Mouse (Mus musculus) CD4-positive helper T cell, adult 2 months (primary cell): Measurements from ENCODE around the gene Mrpl3.
A peak's percentile ranks its signal among the peaks of the same experiment; 100 is the strongest.
"Not testable (repeated sequence)": the region's sequence is repeated elsewhere in the genome, so short reads cannot be mapped to it uniquely, and the experiment has no call there.

Source experiments
- DNase-seq: peaks from one replicate; pipeline ENCODE4 v3.0.0-alpha.2; 2012; ENCODE audit warnings: low read depth, missing footprints, low spot score

Mrpl3 gene

DNA sequence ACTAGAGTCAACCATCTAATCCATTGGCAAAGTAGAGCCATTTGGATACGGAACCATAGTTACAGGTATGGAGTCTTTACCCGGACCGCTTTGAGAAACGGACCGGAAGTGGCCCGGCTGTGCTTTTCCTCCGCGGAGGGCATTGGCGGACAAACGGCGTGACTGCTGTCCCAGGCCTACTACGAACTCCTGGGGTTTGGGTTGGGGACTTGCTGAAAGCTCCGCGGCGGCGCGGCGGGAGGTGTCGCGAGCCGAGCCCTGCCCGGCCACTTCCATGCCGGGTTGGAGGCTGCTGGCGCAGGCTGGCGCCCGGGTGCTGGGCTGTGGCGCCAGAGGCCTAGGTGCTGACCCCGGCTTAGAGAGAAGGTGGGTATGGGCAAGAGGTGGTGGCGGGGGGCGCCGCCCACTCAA is at the start of gene Mrpl3:
TSS of gene Mrpl3 (plus strand) at position 93 of the 411 bp plus-strand sequence.
- DNase-seq = peak; percentile 86

DNA sequence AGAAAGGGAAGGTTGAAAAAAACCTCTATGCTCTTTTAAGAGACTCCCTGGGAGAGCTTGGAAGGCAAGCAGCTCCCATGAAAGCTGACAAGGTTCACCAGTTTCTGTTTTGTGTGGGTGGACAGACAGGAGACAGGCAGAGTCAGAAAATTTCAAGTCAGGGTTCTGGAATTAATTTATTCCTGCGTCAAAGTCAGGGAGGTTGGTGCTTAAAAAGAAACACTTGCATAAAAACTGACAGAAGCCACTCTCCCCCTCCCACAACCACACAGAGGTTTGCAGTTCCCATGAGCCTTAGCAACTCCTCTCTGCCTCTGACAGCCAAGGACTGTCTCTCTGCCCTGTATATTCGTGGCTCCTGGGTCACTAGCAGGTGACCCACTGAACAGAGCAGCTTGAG is 42.3 kb upstream of the Mrpl3 start:
- no peak for DNase-seq

DNA sequence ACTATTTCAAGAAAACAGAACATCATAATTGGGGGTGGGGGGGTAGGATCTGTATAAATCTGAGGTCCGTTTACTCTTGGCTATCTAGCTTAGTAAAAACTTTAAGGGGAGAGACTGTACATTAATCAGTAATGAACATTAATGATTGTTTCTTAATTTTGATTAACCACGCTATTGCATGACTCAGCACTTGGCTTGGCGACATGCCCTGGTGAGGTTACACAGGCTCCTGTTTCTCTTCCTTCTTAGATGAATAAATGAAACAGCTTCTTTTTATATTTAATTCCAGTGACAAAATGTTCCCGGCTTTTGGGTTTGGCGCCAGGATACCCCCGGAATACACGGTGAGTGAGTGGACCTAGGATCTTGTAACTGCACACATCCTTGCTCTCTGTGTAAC is 34.9 kb upstream of the Mrpl3 start:
- no peak for DNase-seq

DNA sequence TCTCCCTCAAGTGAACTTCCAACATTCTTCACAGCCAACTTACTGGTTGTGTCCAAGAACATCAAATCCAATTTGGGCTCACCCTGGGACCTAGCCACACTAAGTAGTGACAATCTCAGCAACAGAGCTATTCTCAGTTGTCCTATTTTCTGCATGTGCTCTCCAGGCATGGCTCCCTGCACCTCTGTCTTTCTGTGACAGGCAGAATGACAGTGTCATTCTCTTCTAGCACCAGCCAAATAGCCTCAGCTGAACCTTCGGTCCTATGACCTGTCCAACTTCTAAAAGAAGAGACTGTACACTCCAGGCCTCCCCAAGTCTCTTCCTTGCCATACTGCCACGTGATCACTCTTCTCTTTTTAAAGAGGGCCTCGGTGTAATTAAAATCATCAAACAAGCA is 24.7 kb upstream of the Mrpl3 start:
- DNase-seq = no peak

DNA sequence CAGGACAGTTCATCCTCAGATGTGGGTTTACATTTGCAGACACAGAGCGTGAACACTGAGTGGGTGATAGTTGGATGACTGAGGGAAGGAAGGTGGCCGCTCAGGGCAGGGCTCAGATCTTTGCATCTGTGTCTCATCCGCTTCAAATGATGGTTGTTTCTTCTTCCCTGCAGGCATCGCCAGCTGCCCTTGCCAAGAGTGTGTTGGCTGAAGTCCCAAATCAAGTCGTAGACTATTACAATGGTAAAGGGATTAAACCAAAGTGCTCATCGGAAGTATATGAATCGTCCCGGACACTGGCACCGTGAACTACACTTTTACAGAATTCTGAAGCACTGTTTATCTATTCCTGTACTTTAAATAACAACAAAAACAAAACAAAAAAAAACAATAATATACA is 20.5 kb upstream of the Mrpl3 start:
- no peak for DNase-seq

DNA sequence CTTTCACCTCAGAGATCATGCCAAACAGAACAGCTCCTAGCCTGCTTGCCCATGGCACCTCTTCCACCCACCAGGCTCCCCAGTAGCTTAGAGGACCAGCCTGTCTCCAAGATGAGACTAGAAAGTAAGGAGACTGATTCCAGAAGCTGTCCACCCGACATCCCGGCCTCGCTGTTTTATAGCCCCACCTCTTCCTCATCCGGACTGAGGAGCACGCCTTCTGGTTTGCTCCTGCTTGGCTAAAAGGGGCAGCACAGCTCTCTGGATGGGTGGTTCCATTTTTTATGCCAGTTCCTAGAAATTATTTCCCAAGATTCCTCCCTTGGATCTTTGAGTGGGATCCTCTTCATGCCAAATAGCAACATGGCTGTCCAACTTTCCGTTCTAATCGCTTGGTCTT is 19.4 kb upstream of the Mrpl3 start:
- DNase-seq = no peak

DNA sequence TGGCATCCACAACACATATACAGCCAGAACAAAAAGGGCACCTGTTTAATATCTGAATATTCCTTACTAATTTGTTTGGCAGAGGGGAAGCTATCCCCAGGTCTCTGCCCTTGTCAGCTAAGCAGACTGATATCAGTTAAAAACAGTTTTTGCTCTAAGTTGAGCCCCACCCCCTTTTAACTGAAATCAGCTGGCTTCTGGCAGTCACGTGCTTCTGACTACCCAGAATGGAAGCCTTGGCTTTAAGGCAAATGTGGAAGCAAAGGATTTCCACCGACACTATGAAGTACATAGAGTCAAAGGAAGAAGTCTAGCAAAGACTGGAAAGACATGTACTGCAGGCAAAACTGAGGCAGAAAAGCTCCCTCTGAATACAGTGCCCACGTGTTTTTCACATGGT is 15.2 kb upstream of the Mrpl3 start:
- no peak for DNase-seq

DNA sequence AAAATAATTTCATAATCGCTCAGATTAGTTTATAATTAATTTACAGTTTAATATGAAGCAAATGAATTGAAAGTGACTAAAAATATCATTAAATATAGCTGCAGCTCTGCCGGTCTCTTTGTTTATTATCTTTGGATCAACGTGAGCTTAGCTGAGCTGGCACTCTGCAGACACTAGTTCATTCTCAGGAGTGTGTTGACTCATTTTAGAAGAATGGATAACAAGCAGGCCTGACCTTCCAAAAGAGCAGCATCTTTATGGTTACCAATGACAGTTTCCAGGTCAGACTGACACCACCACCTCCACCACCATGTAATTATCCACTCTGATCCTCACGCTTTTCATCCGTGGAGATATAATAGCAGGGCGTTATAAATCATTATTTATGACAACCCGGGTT is 7.0 kb upstream of the Mrpl3 start:
- DNase-seq = no peak

DNA sequence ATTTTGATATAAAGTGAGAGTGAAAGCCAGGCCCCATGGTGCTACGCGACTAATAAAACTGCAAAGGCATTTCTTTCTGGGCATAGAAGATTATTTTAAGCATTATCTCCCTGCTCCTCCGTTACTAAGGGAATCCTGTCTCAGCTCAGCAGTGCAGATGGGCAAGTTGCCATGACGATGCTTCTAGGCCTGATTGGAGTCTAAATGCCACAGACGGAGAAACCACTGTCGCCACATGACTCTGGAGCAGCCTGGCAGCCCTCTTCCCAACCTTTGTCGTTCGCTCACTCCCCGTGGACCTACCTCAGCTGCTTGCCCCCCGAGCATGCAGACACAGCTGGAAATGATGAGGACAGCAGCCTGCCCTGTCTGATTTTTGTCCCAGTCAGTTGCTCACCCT is 4.7 kb upstream of the Mrpl3 start:
- DNase-seq = no peak

DNA sequence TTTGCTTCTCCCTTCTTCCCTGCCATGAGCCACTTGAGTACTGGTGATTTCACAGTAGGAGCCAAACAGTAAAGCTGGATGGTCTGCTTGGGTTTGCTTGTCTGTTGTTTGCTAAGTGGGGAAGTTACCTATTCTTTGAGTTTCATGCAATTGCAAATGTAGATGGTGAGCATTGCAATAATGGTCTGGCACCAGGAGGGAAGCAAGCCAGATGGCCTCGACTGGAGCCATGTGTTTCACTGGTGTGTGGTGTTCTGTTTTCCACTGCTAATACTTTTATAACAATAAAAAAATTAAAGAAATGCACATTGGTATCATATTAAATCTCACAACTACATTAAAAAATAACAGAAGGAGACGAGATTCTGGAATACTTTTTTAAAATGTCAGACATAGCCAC is 3.4 kb upstream of the Mrpl3 start:
- DNase-seq = no peak

DNA sequence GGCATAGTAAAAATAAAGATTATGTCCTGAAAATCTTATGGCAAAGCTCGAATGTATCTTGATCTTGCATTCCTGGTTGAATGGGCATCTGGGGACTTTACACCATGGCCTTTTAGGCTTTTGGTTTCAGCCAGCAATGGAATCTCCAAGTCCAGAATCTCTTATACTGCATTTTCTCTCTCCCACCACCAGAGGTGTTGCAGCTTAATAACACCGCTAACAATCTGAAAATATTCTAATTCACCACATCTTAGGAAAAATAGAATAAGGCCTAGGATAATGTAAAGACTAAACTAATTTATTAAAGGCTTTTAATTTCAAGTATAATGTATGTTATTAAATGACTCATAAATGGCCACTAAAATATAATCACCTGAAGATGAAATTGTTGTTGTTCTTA is 2.8 kb upstream of the Mrpl3 start:
- DNase-seq = no peak

DNA sequence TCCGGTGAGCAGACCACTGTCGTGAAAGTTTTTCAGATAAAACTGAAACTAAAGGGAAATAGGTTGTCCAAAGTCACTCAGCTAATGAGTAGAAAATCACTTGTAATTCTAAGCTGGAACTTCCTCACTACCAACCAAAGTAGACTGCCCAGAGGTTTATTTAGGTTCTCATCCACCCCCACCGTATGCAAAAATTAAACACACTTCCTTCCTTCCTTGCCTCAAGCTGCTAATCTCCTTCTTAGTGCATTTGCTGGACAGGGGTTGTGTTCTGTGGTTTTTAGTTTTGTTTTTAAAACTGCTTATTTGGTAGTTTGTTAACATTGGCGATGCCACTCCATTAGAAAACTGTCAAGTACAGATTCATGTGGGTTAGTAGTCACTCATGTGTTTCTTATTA is 773 bp downstream of the Mrpl3 start:
- no peak for DNase-seq

DNA sequence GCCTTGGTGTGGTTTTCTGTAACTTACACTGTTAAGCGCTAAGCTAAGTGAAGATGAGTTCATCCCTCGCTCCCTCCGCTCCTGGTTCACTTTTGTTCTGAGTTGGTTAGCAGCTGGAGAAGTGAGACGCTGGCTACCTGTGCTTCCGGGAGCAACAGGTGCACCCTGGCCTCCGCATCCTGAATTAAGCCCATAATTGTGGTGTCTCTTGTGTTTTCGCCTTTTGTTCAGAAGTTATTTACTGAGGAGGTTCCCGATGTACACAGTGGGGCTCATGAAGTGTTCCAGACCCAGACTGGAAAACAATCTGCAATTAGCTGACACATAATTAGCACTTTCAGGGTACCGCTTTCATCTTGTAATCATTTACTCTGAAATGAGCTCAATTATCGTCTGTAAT is 16.1 kb downstream of the Mrpl3 start:
- DNase-seq = no peak

DNA sequence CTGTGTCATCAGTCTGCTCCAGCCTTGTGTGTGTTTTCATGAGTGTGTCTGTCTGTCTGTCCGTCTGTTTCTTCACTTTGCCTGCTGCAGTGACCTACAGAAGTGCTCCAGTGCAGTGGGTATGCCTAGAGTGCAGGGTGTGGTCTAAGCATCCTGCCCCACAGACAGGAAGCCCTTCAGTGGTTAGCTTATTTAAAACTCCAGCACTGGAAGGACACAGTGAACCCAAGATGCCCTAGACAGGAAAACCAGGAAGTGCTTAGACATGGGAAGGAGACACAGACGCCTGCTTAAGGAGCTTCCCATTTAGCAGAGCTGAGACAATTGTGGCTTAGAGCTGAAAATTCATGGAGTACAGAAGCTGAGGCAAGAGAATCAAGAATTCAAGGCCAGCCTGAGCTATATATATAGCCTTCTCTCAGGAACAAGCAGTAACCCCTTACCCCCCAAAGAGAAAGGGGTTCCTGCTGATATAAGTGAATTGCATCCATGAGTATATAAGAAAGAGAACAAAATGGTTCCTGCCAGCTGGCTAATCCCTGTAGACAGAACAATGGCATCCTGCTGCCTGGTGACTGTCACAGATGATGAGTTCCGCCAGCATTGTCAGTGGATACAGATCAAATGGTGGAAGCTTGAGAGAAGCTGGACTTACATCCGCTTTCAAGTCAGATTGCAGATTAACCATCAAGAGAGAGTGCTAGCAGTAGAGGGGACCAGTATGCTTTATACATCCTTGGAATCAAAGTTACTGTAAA is 20.1 kb downstream of the Mrpl3 start:
- no peak for DNase-seq

DNA sequence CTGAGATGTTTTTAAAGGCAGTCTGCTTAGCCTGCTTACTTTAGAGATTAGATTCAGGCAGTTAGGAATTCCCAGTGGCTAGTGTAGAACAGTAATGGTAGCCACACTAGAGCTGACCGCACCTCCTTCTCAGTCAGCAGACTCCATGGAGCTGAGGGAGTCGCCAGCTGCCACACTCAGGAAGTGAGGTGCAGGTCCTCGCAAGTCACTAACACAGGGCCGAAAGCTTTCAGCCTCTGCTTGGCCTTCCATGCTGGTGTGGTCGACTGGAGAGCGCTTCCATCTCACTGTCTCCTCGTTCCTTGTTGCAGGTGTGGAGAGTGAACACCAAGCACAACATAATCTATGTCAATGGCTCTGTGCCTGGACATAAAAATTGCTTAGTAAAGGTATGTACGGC is 21.8 kb downstream of the Mrpl3 start:
- DNase-seq = no peak

DNA sequence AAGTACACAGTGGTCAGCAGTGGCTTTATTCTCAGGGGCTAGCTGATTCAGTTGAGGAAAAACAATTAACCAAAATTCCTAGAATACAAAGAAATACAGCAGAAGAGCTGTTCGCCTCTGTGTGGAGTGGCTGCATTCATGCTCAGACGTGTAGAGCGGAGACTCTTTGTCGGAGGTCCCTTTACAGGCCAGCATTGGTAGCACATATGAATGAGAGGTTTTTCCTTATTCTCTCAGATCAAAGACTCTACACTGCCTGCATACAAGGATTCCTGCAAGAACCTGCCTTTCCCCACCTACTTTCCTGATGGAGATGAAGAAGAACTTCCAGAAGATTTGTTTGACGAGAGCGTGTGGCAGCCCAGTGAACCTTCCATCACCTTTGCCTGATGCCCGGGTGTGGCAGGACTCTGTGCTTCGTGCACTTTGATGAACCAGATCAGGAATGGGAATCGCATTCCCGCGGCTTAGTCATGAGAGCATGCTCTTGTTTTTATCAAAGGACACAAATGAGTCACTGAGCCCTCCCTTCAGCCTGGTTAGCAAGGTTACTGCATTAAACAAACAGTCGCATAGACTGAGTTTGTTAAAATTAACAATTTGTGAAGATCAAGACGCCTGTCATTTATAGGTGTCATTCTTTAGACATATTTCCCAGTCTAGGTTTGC is 23.9 kb downstream of the Mrpl3 start:
- no peak for DNase-seq

DNA sequence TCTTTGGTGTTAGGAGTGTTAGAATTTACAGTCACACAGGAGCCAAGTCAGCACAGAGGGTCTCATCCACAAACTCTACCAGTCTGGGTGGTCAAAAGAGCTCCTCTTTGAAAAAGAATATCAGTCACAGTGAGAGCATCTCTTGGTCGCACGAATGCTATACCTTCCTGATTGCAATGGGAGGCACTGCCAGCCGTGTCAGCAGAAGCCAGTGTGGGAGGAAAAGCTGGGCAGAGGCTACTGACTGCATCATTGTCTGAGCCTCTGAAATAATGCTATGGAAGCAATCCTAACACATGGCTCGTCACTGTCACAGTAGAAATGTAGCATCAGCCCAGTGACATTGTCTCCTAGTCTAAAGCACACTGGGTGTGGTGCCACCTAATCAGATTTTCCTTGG is 25.4 kb downstream of the Mrpl3 start:
- DNase-seq = no peak

DNA sequence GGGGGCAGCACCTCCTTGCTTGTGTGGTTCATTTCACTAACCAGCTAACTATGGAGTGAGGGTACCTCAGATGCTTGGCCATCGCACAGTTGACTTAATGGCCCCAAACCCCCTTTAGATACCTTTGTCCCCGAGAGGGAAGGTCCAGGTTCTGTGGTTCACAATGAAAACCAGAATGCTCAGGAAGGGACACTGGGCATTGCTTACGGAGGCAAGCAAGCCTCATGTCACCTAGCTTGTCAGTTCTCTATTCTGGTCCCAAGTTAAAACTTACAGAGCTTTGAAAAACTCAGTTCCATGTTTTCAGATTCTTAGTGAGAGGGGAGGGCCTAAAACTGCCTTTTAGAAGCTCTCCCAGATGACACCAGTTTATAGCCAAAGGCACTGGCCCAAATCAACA is 27.2 kb downstream of the Mrpl3 start:
- no peak for DNase-seq

DNA sequence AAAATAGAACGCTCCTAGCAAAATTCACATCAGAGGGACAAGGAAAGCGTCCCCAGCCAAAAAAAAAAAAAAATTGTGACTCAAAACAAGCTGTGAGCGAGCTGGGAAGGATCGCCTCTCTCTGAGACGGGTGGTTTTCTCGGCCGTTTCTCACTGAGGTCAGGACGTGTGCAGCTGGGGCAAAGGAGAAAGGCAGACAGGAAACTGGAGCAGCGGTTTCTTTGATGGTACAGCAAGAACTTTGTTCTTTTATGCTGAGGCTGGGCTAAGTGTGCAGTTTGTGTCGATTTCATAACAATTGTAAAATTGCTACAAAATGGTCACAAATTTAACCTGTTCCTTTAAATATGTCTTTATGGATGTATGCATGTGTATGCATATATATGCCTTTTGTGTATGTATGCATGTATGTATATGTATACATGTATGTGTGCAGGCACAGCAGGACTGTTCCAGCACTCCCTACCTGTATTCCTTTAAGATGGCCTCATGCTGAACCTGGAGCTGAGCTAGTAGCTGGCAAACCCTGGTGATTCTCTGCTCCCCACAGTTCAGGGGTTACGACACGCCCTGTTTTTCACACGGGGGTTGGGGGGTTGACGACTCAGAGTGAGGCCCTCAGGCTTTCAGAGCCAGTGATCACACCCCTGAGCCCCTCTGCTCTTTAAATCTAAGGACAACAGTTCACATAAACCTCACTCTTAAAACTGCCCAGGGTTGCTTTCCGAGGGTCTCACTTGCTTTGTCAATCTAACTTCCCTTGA is 48.0 kb downstream of the Mrpl3 start:
- DNase-seq = peak; percentile 70

DNA sequence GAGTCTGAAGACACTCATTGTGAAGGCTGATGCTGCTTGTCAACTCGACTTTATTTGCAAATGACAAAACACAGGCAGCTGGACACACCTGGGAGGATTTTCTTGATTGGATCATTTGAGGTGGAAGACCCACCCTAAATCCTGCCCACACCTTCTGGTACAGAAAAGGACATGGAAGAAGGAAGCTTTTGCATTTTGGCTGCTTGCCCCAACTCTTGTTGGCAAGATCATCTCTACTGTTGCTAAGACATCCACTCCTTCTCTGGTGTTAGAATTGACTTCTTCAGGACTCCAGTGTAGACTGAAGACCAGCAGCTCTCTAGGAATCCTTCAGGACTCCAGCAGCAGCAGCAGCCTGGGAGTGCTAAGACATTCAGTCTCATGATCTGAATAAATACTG is 48.9 kb downstream of the Mrpl3 start:
- DNase-seq = no peak

DNA sequence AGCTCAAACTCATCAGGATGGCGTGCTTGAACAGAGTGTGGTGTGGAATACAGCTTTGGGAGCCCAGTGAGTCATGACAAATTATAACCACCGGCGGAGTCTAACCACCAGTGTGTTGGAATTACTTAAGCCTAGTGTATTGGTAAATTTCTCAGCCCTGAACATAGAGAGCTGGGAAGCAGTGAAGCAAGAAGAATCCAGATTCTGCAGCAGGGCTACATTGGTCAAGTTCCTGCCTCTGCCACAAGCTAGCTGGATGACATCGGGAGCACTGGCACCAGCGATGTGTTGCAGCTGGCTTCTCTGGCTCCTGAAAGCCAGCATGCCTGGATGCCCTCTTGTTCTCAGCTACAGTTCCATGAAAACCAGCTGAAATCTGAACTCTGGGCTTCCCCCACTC is 50.9 kb downstream of the Mrpl3 start:
- DNase-seq = no peak

DNA sequence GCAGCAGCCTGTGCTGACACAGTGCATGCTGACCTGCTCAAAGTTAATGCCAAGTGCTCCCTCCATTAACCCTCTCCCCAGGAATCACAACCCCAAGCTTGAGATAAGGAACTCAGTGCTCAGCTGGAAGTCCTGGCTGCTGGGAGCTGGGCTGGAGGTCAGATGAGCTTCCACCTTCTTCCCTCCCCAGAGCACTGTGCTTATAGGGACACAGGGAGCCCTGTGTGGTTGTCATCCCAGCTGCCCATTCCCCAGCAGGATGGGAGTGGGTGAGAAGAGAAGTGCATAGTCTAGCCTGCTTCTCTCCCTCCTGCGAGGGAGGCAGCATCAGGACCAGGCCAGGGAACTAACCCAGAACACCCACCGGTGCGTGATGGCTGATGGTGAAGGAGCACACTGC is 72.2 kb downstream of the Mrpl3 start:
- DNase-seq = not testable (repeated sequence)
